Mouse (Mus musculus) CH12.LX (cell line): ENCODE results near the gene 4930579G24Rik.

Source experiments
- CTCF ChIP-seq, 2 experiments: IDR thresholded peaks in 1 of 2; conservative IDR thresholded peaks in 1 of 2; 2 replicates each; pipeline ENCODE4 v1.5.1; 2011 to 2012; ENCODE audit warnings: low read depth in 2 of 2, low read length in 2 of 2, improper control_type of control experiment in 1 of 2, inconsistent platforms in 1 of 2, mild to moderate bottlenecking in 1 of 2, moderate library complexity in 1 of 2
- ETS1 ChIP-seq: conservative IDR thresholded peaks from 2 replicates; pipeline ENCODE4 v1.6.1; 2012; ENCODE audit warnings: low read depth, mild to moderate bottlenecking, inconsistent platforms, low read length, improper control_type of control experiment, moderate library complexity
- JUND ChIP-seq: conservative IDR thresholded peaks from 2 replicates; pipeline ENCODE4 v1.6.1; 2011; ENCODE audit warnings: low read depth, low read length, improper control_type of control experiment
- POLR2A ChIP-seq: IDR thresholded peaks from 2 replicates; pipeline ENCODE4 v1.6.1; 2011; ENCODE audit warnings: low read depth, mild to moderate bottlenecking, improper control_type of control experiment, low read length
- POLR2AphosphoS2 ChIP-seq: IDR thresholded peaks from 2 replicates; pipeline ENCODE4 v1.6.1; 2011; ENCODE audit warnings: low read depth, low read length, improper control_type of control experiment

GRCm38 (mm10) chr3:79590863-79591792 lies 37.8 kb upstream of the 4930579G24Rik start, which contains the start of gene Ppid:
- TF ChIP-seq CTCF (conservative IDR thresholded peaks at IDR 0.05 in 1 of 2, IDR thresholded peaks at IDR 0.05 in 1 of 2; ENCODE audit: low read depth in 2 of 2, low read length in 2 of 2) (peak in 1 of 2 experiments; percentile 27; a peak in 2 of 4 replicates), ETS1 (no peak), POLR2AphosphoS2 (peak; percentile 73; the same call in 1 of the 2 replicates), POLR2A (peak; percentile 98), JUND (no peak)
